Mouse (Mus musculus): Measurements from ENCODE around the gene Hhat. TPM values are rescaled to one million over a fixed set of nuclear protein-coding genes. Genes with fewer than 3 reads are reported as not detected.

Hhat gene
- 1.0 and 1.6 TPM in 2 replicates for polyA plus RNA-seq (2015; fragmentation: Nextera tagmentation; extraction: Ambion mirVana)

- Histone ChIP-seq H3K4me1 (ENCODE audit: control insufficient read depth, low read depth, low read length) (no peaks in the 10 kb centered on the region), H3K27me3 (ENCODE audit: control insufficient read depth, insufficient read depth, low read depth, low read length) (no peaks in the 10 kb centered on the region), H3K36me3 (ENCODE audit: control insufficient read depth, insufficient read depth) (no peaks in the 10 kb centered on the region), H3K4me2 (ENCODE audit: low read depth, low read length) (peak within 1 kb of the TSS; percentile 78), H3K4me3 (ENCODE audit: low read depth, low read length) (peak within 1 kb of the TSS; percentile 66), H3K9me3 (replicated peaks; ENCODE audit: control insufficient read depth, low read length) (no peaks in the 10 kb centered on the region), H3K9ac (ENCODE audit: low read depth, low read length) (peak within 1 kb of the TSS; percentile 72), H3K27ac (ENCODE audit: low read length) (peak within 1 kb of the TSS; percentile 82)
- peak; percentile 81 for ATAC-seq (ENCODE audit: low read depth)
- whole genome bisulfite sequencing (ENCODE audit: insufficient replicate concordance), result under 1% methylated on average over 70 of the region's 70 CpGs
Measured at GRCm38 (mm10) chr1:192770495-192771331, at the start of gene Hhat. Hhat (minus strand) TSS chr1:192771223.

GRCm38 (mm10) chr1:192818334-192818733 is 47.3 kb upstream of the Hhat start:
- no peaks in the 10 kb centered on the region for H3K9me3 ChIP-seq (replicated peaks; ENCODE audit: control insufficient read depth, low read length)
- no peak overlapping the region for H3K27ac ChIP-seq (ENCODE audit: low read length)
- H3K4me2 ChIP-seq (ENCODE audit: low read depth, low read length), result no peak overlapping the region
- H3K9ac ChIP-seq (ENCODE audit: low read depth, low read length), result no peak overlapping the region
- no peaks in the 10 kb centered on the region for H3K27me3 ChIP-seq (ENCODE audit: control insufficient read depth, insufficient read depth, low read depth, low read length)
- no peaks in the 10 kb centered on the region for H3K36me3 ChIP-seq (ENCODE audit: control insufficient read depth, insufficient read depth)
- ATAC-seq (ENCODE audit: low read depth), result no peak
- H3K4me1 ChIP-seq (ENCODE audit: control insufficient read depth, low read depth, low read length), result no peaks in the 10 kb centered on the region
- 68% methylated on average over 5 of the region's 5 CpGs for WGBS (ENCODE audit: insufficient replicate concordance)
- no peak overlapping the region for H3K4me3 ChIP-seq (ENCODE audit: low read depth, low read length)

- Histone ChIP-seq H3K36me3 (ENCODE audit: control insufficient read depth, insufficient read depth) (no peaks in the 10 kb centered on the region), H3K4me1 (ENCODE audit: control insufficient read depth, low read depth, low read length) (no peaks in the 10 kb centered on the region), H3K4me2 (ENCODE audit: low read depth, low read length) (no peak overlapping the region), H3K9ac (ENCODE audit: low read depth, low read length) (no peak overlapping the region), H3K27ac (ENCODE audit: low read length) (no peak overlapping the region), H3K27me3 (ENCODE audit: control insufficient read depth, insufficient read depth, low read depth, low read length) (no peaks in the 10 kb centered on the region), H3K4me3 (ENCODE audit: low read depth, low read length) (no peak overlapping the region), H3K9me3 (replicated peaks; ENCODE audit: control insufficient read depth, low read length) (no peaks in the 10 kb centered on the region)
- 53% methylated on average over 2 of the region's 2 CpGs for WGBS (ENCODE audit: insufficient replicate concordance)
- no peak for ATAC-seq (ENCODE audit: low read depth)
Measured at GRCm38 (mm10) chr1:192815789-192816188, 44.8 kb upstream of the Hhat start.

GRCm38 (mm10) chr1:192814700-192815099 is 43.7 kb upstream of the Hhat start:
- no peak for ATAC-seq (ENCODE audit: low read depth)
- 26% methylated on average over 3 of the region's 3 CpGs for WGBS (ENCODE audit: insufficient replicate concordance)
- H3K4me3 ChIP-seq (ENCODE audit: low read depth, low read length), result no peak overlapping the region

GRCm38 (mm10) chr1:192812758-192813157 is 41.7 kb upstream of the Hhat start:
- WGBS (ENCODE audit: insufficient replicate concordance), result 71% methylated on average over 9 of the region's 9 CpGs
- H3K27ac ChIP-seq (ENCODE audit: low read length), result no peak overlapping the region
- no peak for ATAC-seq (ENCODE audit: low read depth)

More at GRCm38 (mm10) chr1:192814700-192815099, 43.7 kb upstream of the Hhat start:
- no peak overlapping the region for H3K9ac ChIP-seq (ENCODE audit: low read depth, low read length)
- H3K4me1 ChIP-seq (ENCODE audit: control insufficient read depth, low read depth, low read length), result no peaks in the 10 kb centered on the region
- no peak overlapping the region for H3K27ac ChIP-seq (ENCODE audit: low read length)
- H3K27me3 ChIP-seq (ENCODE audit: control insufficient read depth, insufficient read depth, low read depth, low read length), result no peaks in the 10 kb centered on the region
- H3K4me2 ChIP-seq (ENCODE audit: low read depth, low read length), result no peak overlapping the region
- no peaks in the 10 kb centered on the region for H3K36me3 ChIP-seq (ENCODE audit: control insufficient read depth, insufficient read depth)
- H3K9me3 ChIP-seq (replicated peaks; ENCODE audit: control insufficient read depth, low read length), result no peaks in the 10 kb centered on the region

GRCm38 (mm10) chr1:192812290-192812689 is 41.3 kb upstream of the Hhat start:
- Histone ChIP-seq H3K9me3 (replicated peaks; ENCODE audit: control insufficient read depth, low read length) (no peaks in the 10 kb centered on the region), H3K4me1 (ENCODE audit: control insufficient read depth, low read depth, low read length) (no peaks in the 10 kb centered on the region), H3K27ac (ENCODE audit: low read length) (no peak overlapping the region), H3K4me2 (ENCODE audit: low read depth, low read length) (no peak overlapping the region), H3K36me3 (ENCODE audit: control insufficient read depth, insufficient read depth) (no peaks in the 10 kb centered on the region), H3K27me3 (ENCODE audit: control insufficient read depth, insufficient read depth, low read depth, low read length) (no peaks in the 10 kb centered on the region), H3K9ac (ENCODE audit: low read depth, low read length) (no peak overlapping the region), H3K4me3 (ENCODE audit: low read depth, low read length) (no peak overlapping the region)
- 66% methylated on average over 5 of the region's 5 CpGs for WGBS (ENCODE audit: insufficient replicate concordance)
- ATAC-seq (ENCODE audit: low read depth), result no peak

More at GRCm38 (mm10) chr1:192812758-192813157, 41.7 kb upstream of the Hhat start:
- Histone ChIP-seq H3K4me1 (ENCODE audit: control insufficient read depth, low read depth, low read length) (no peaks in the 10 kb centered on the region), H3K27me3 (ENCODE audit: control insufficient read depth, insufficient read depth, low read depth, low read length) (no peaks in the 10 kb centered on the region), H3K4me3 (ENCODE audit: low read depth, low read length) (no peak overlapping the region), H3K9ac (ENCODE audit: low read depth, low read length) (no peak overlapping the region), H3K36me3 (ENCODE audit: control insufficient read depth, insufficient read depth) (no peaks in the 10 kb centered on the region), H3K4me2 (ENCODE audit: low read depth, low read length) (no peak overlapping the region), H3K9me3 (replicated peaks; ENCODE audit: control insufficient read depth, low read length) (no peaks in the 10 kb centered on the region)

GRCm38 (mm10) chr1:192806168-192807157 is 35.4 kb upstream of the Hhat start:
- H3K9me3 ChIP-seq (replicated peaks; ENCODE audit: control insufficient read depth, low read length), result no peaks in the 10 kb centered on the region
- no peak overlapping the region for H3K4me3 ChIP-seq (ENCODE audit: low read depth, low read length)
- H3K27ac ChIP-seq (ENCODE audit: low read length), result no peak overlapping the region
- H3K4me2 ChIP-seq (ENCODE audit: low read depth, low read length), result no peak overlapping the region
- no peak for ATAC-seq (ENCODE audit: low read depth)
- H3K27me3 ChIP-seq (ENCODE audit: control insufficient read depth, insufficient read depth, low read depth, low read length), result no peaks in the 10 kb centered on the region
- H3K4me1 ChIP-seq (ENCODE audit: control insufficient read depth, low read depth, low read length), result no peaks in the 10 kb centered on the region
- H3K9ac ChIP-seq (ENCODE audit: low read depth, low read length), result no peak overlapping the region
- no peaks in the 10 kb centered on the region for H3K36me3 ChIP-seq (ENCODE audit: control insufficient read depth, insufficient read depth)
- 60% methylated on average over 10 of the region's 10 CpGs for WGBS (ENCODE audit: insufficient replicate concordance)

- Histone ChIP-seq H3K9me3 (replicated peaks; ENCODE audit: control insufficient read depth, low read length) (no peaks in the 10 kb centered on the region), H3K4me1 (ENCODE audit: control insufficient read depth, low read depth, low read length) (peaks cover 3% of the 10 kb centered on the region; the same call in 1 of the 2 replicates), H3K27me3 (ENCODE audit: control insufficient read depth, insufficient read depth, low read depth, low read length) (no peaks in the 10 kb centered on the region), H3K4me2 (ENCODE audit: low read depth, low read length) (no peak overlapping the region), H3K27ac (ENCODE audit: low read length) (no peak overlapping the region), H3K9ac (ENCODE audit: low read depth, low read length) (no peak overlapping the region), H3K4me3 (ENCODE audit: low read depth, low read length) (no peak overlapping the region), H3K36me3 (ENCODE audit: control insufficient read depth, insufficient read depth) (no peaks in the 10 kb centered on the region)
- ATAC-seq (ENCODE audit: low read depth), result peak; percentile 80
- WGBS (ENCODE audit: insufficient replicate concordance), result 28% methylated on average over 8 of the region's 8 CpGs
Measured at GRCm38 (mm10) chr1:192800338-192800737, 29.3 kb upstream of the Hhat start.

All from liver, embryonic 16.5 days (tissue).